18 mouse cellular contexts compared by ENCODE assay signal in the genomic region with DNA sequence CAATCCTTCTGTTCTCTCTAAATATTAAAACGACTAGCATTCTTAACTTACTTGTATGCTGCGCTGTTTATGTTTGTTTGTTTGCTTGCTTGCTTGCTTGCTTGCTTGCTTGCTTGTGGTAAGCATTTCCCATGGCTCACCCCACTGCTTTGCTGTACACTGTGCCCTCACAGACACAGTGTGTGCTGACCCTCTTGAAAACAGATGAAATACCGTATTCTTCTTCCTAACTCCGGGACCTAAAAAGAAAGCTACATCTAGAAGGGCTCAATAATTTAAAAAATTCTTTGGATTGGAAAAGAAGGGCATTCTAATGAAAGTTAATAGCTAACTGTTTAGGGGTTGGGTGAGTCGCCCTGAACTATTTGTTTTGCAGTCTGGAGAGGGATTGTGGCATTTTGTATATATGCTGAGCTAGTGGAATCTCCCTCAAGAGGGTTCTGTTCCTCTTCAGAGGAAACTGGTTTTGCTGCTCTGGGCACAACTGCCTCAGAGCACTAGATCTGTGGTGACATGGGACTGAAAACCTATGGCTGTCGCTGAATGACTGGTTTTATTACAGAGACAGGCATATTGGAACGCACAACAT. TPM values are rescaled to one million over a fixed set of nuclear protein-coding genes. Genes with fewer than 3 reads are reported as not detected.
DNase-seq lines count a peak whose midpoint lies in the region; ATAC-seq and TF ChIP-seq lines count a peak whose summit lies in the region.
"Had no signal": no experiment of that assay in that cellular context is flagged by ENCODE, and none has a peak within 500 bp of the region (broad histone marks: within the 10 kb centered on the region; RNA-seq: fewer than 3 reads in every experiment).

No protein-coding gene starts in this region.

- no peaks in the 10 kb centered on the region for H3K27me3 ChIP-seq in kidney, adult 2 months (replicated peaks; ENCODE audit: control insufficient read depth, insufficient read depth, low read length)
- H3K27me3 ChIP-seq in Patski, result no peaks in the 10 kb centered on the region
- H3K27me3 ChIP-seq: embryonic facial prominence, embryonic 13.5 days; forebrain, embryonic 15.5 days; limb, embryonic 15.5 days; liver, embryonic 15.5 days; stomach, embryonic 15.5 days had no signal

- peak overlapping the region; percentile 97 for H3K27ac ChIP-seq in kidney, adult 2 months (ENCODE audit: insufficient read depth, low read depth, low read length)
- H3K27ac ChIP-seq: embryonic facial prominence, embryonic 13.5 days; forebrain, embryonic 15.5 days; hindbrain, postnatal 0 days; limb, embryonic 15.5 days; liver, embryonic 15.5 days; stomach, embryonic 15.5 days had no signal

- H3K36me3 ChIP-seq in kidney, adult 2 months (ENCODE audit: control insufficient read depth, insufficient read depth, low read length), result peaks cover 1% of the 10 kb centered on the region; the same call in 1 of the 2 replicates
- H3K36me3 ChIP-seq: embryonic facial prominence, embryonic 13.5 days; forebrain, embryonic 15.5 days; limb, embryonic 15.5 days; liver, embryonic 15.5 days had no signal

- CTCF ChIA-PET in Patski (lab: Charles Lee), result interaction anchor here (0.9 to 1.1 kb wide), 2 partner anchors 9 to 27 kb away, joined by 3 to 4 read pairs; no protein-coding TSS in a partner anchor

- DNase-seq in kidney, adult 2 months, result peak; percentile 65
- no peak for DNase-seq in kidney, postnatal 10 days
- DNase-seq in Patski (ENCODE audit: low read depth, low spot score), result no peak
- DNase-seq in lung, adult 18-20 months, result peak; percentile 31 to 68
- peak; percentile 28 for DNase-seq in lung, postnatal 14 days
- no peak for DNase-seq in frontal cortex, postnatal 14 days (ENCODE audit: low spot score in 2 of 2)
- DNase-seq in right cerebral cortex, adult 18-20 months, result no peak
- DNase-seq: adrenal gland, postnatal 10 days; cerebellum, adult 9-10 months; gastrocnemius, postnatal 36 days had no signal

- H3K4me1 ChIP-seq in kidney, adult 2 months (ENCODE audit: control insufficient read depth, insufficient read depth, low read length), result peaks cover 25% of the 10 kb centered on the region
- H3K4me1 ChIP-seq: forebrain, embryonic 15.5 days; limb, embryonic 15.5 days; liver, embryonic 15.5 days had no signal

- in situ Hi-C loops in Patski (cut with MboI; ENCODE audit: low pct_unique_long_range_greater_than_20kb), result no loop called here

- POLR2A ChIA-PET in Patski (lab: Charles Lee), result interaction anchor here (1.4 kb wide), 1 partner anchor 9 kb away, joined by 3 read pairs; no protein-coding TSS in a partner anchor

- peak overlapping the region; percentile 46 for H3K4me3 ChIP-seq in kidney, adult 2 months (ENCODE audit: insufficient read depth, low read depth, low read length)
- H3K4me3 ChIP-seq: embryonic facial prominence, embryonic 13.5 days; forebrain, embryonic 15.5 days; limb, embryonic 15.5 days; liver, embryonic 15.5 days; stomach, embryonic 15.5 days had no signal

- 34% methylated on average over 7 of the region's 7 CpGs for WGBS in kidney, adult 2 months

- no peak for TF ChIP-seq CTCF in kidney, adult 2 months (conservative IDR thresholded peaks at IDR 0.05; ENCODE audit: insufficient read depth, insufficient read length, low read depth, low read length)
- no peak for TF ChIP-seq CTCF in Patski (IDR thresholded peaks at IDR 0.05)

- peak; percentile 44 for ATAC-seq in Patski
- ATAC-seq: forebrain, embryonic 15.5 days; hindbrain, postnatal 0 days; intestine, postnatal 0 days; midbrain, embryonic 16.5 days had no signal

- no peak for TF ChIP-seq POLR2A in kidney, adult 2 months (IDR thresholded peaks at IDR 0.05; ENCODE audit: low read depth, low read length)

RNA-seq across cellular contexts. Expression of a gene that starts 9.8 kb away (rescaled TPM):
- polyA plus RNA-seq in kidney, adult 2 months (2012; rRNA removed), result 54.0 and 60.1 TPM in 2 replicates
- polyA plus RNA-seq in Patski (2021), result 32.9 TPM

Comparison
In these comparisons a context has a peak if more than half of its experiments do, and no peak if none do; other contexts are left out.
1. DNase-seq: peak in kidney, adult 2 months (single experiment), lung, adult 18-20 months (2 of 2) and lung, postnatal 14 days (single experiment); none in kidney, postnatal 10 days (single experiment), Patski (single experiment), frontal cortex, postnatal 14 days (0 of 2) and right cerebral cortex, adult 18-20 months (single experiment).